Mouse (Mus musculus): ENCODE results near the gene Stard10. TPM values are rescaled to one million over a fixed set of nuclear protein-coding genes. Genes with fewer than 3 reads are reported as not detected.

Stard10 gene
- polyA plus RNA-seq, 2 experiments = 28.1 to 30.7 TPM

- Histone ChIP-seq H3K4me1 (ENCODE audit: control insufficient read depth, insufficient read depth, low read length) (peaks cover 7% of the 10 kb centered on the region; the same call in 1 of the 2 replicates), H3K9ac (ENCODE audit: low read depth, low read length, severe bottlenecking) (no peak overlapping the region), H3K27me3 (ENCODE audit: control insufficient read depth, insufficient read depth, low read length) (no peaks in the 10 kb centered on the region), H3K4me3 (replicated peaks; ENCODE audit: low read length) (no peak overlapping the region), H3K4me2 (replicated peaks; ENCODE audit: low read depth, low read length, severe bottlenecking) (no peak overlapping the region), H3K36me3 (ENCODE audit: control insufficient read depth, insufficient read depth, low read length) (no peaks in the 10 kb centered on the region; the same call in 1 of the 2 replicates), H3K9me3 (ENCODE audit: control insufficient read depth, low read length) (no peaks in the 10 kb centered on the region), H3K27ac (replicated peaks; ENCODE audit: low read depth, low read length) (no peak overlapping the region)
- DNase-seq (ENCODE audit: low spot score) (no peak), ATAC-seq (ENCODE audit: low FRiP score, low read depth) (no peak)
- 66% methylated on average over 6 of the region's 6 CpGs for WGBS
- TF ChIP-seq POLR2A (IDR thresholded peaks at IDR 0.05; ENCODE audit: borderline replicate concordance, extremely low read depth, insufficient read depth, insufficient read length) = no peak
Observed at GRCm38 (mm10) chr7:101341405-101341804, 24.5 kb downstream of the Stard10 start.

DNA sequence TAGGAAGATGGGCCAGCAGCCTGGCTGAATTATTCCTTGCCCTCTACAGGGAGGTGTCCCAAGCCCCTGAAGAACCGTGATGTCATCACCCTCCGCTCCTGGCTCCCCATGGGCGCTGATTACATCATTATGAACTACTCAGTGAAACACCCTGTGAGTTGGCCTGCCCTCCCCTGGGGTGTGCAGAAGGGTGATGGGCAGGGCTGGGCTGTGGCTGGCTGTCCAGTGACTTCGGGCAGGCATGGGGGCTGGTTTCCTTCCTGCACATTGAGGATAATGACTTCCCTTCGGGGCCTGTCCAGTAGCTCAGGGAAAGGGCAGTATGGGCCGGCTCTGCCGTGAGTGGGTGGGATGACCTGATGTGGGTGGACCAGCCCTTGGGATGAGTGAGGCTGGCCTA lies 26.2 kb downstream of the Stard10 start:
- Histone ChIP-seq H3K4me2 (replicated peaks; ENCODE audit: low read depth, low read length, severe bottlenecking) (no peak overlapping the region), H3K27ac (replicated peaks; ENCODE audit: low read depth, low read length) (no peak overlapping the region), H3K9ac (ENCODE audit: low read depth, low read length, severe bottlenecking) (no peak overlapping the region), H3K27me3 (ENCODE audit: control insufficient read depth, insufficient read depth, low read length) (no peaks in the 10 kb centered on the region), H3K4me3 (replicated peaks; ENCODE audit: low read length) (no peak overlapping the region), H3K9me3 (ENCODE audit: control insufficient read depth, low read length) (no peaks in the 10 kb centered on the region), H3K4me1 (ENCODE audit: control insufficient read depth, insufficient read depth, low read length) (peaks cover 7% of the 10 kb centered on the region; the same call in 1 of the 2 replicates), H3K36me3 (ENCODE audit: control insufficient read depth, insufficient read depth, low read length) (no peaks in the 10 kb centered on the region; the same call in 1 of the 2 replicates)
- no peak for TF ChIP-seq POLR2A (IDR thresholded peaks at IDR 0.05; ENCODE audit: borderline replicate concordance, extremely low read depth, insufficient read depth, insufficient read length)
- DNase-seq (ENCODE audit: low spot score) (no peak), ATAC-seq (ENCODE audit: low FRiP score, low read depth) (no peak)
- 76% methylated on average over 7 of the region's 7 CpGs for WGBS

DNA sequence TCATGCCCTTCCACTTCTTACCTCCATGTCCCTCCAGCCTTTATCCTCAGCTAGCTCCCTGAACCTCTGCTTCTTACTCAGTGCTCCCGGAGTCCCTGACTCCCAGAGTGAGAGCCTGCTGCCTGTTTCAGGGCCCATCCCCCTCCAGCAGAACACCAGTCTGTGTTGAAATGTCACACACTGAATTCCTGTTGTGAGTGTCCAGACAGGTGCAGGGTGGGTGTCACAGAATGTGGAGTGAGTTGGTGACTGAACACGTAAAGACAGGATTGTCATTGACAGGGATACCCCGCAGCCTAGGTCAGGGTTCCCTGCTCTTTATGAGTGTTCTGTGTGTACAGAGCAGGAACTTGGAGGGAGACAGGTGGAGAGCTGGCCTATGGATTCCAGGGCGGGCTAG lies 28.0 kb downstream of the Stard10 start:
- Histone ChIP-seq H3K4me2 (replicated peaks; ENCODE audit: low read depth, low read length, severe bottlenecking) (no peak overlapping the region), H3K36me3 (ENCODE audit: control insufficient read depth, insufficient read depth, low read length) (no peaks in the 10 kb centered on the region; the same call in 1 of the 2 replicates), H3K9me3 (ENCODE audit: control insufficient read depth, low read length) (no peaks in the 10 kb centered on the region), H3K27ac (replicated peaks; ENCODE audit: low read depth, low read length) (no peak overlapping the region), H3K27me3 (ENCODE audit: control insufficient read depth, insufficient read depth, low read length) (no peaks in the 10 kb centered on the region; the same call in 1 of the 2 replicates), H3K9ac (ENCODE audit: low read depth, low read length, severe bottlenecking) (no peak overlapping the region), H3K4me3 (replicated peaks; ENCODE audit: low read length) (no peak overlapping the region), H3K4me1 (ENCODE audit: control insufficient read depth, insufficient read depth, low read length) (peaks cover 7% of the 10 kb centered on the region; the same call in 1 of the 2 replicates)
- DNase-seq (ENCODE audit: low spot score) (no peak), ATAC-seq (ENCODE audit: low FRiP score, low read depth) (no peak)
- WGBS = 62% methylated on average over 4 of the region's 4 CpGs
- no peak for TF ChIP-seq POLR2A (IDR thresholded peaks at IDR 0.05; ENCODE audit: borderline replicate concordance, extremely low read depth, insufficient read depth, insufficient read length)

DNA sequence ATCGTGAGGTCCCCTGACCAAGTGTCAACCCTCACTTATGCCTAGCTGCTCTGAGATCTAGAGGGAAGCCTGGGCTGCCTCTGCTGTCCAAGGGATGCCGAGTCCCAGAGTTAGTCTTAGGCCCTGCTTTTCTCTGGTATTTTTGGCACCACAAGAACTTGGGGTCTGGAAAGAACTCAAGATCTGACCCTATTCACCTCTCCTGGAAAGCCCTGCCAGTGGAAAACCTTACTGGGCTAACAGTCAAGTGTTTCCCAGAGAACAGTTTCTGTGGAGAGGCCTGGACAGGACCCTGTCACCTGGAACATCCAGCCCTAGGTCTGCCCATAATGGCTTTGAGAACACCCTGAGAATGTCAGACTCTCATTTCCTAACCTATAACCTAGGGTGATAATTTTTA lies 30.1 kb downstream of the Stard10 start:
- WGBS = 80% methylated on average over 2 of the region's 2 CpGs
- Histone ChIP-seq H3K4me3 (replicated peaks; ENCODE audit: low read length) (no peak overlapping the region), H3K27ac (replicated peaks; ENCODE audit: low read depth, low read length) (no peak overlapping the region), H3K4me1 (ENCODE audit: control insufficient read depth, insufficient read depth, low read length) (peaks cover 4% of the 10 kb centered on the region; the same call in 1 of the 2 replicates), H3K4me2 (replicated peaks; ENCODE audit: low read depth, low read length, severe bottlenecking) (no peak overlapping the region), H3K9ac (ENCODE audit: low read depth, low read length, severe bottlenecking) (no peak overlapping the region), H3K9me3 (ENCODE audit: control insufficient read depth, low read length) (no peaks in the 10 kb centered on the region), H3K36me3 (ENCODE audit: control insufficient read depth, insufficient read depth, low read length) (no peaks in the 10 kb centered on the region; the same call in 1 of the 2 replicates), H3K27me3 (ENCODE audit: control insufficient read depth, insufficient read depth, low read length) (no peaks in the 10 kb centered on the region; the same call in 1 of the 2 replicates)
- ATAC-seq (ENCODE audit: low FRiP score, low read depth) (no peak), DNase-seq (ENCODE audit: low spot score) (no peak)
- TF ChIP-seq POLR2A (IDR thresholded peaks at IDR 0.05; ENCODE audit: borderline replicate concordance, extremely low read depth, insufficient read depth, insufficient read length) = no peak

DNA sequence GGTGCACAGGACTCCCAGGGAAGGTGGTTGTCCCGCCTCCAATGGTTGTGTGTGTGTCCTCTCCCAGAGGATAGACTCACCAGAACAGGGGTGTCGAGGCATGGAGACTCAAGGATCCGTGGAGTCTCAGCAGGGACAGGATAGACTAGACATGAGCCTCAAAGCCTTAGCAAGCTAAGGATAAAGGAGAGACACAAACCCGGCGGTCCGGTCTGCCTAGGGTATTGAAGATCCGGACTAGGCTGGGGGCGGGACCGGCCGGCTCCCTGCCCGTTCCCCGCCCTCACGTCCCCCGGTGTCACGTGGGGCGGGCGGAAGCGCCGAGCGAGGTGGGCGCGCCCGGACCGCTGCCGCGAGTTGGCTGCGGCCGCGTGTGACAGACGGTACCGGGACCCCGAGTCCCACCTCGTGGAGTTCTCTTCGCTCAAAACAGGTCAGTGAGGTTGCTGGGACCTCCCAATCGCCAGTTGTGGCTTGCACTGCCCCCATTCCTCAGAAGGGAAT lies 30.9 kb downstream of the Stard10 start, which contains the start of gene Arap1:
Gene Arap1, plus strand, starts transcription at position 301 of the 504 bp plus-strand sequence.
- 2% methylated on average over 25 of the region's 35 CpGs for WGBS

More for the DNA sequence above, 30.9 kb downstream of the Stard10 start, which contains the start of gene Arap1:
- Histone ChIP-seq H3K9ac (ENCODE audit: low read depth, low read length, severe bottlenecking) (peak within 1 kb of the TSS; percentile 61), H3K36me3 (ENCODE audit: control insufficient read depth, insufficient read depth, low read length) (no peaks in the 10 kb centered on the region), H3K27ac (replicated peaks; ENCODE audit: low read depth, low read length) (no peak within 1 kb of the TSS), H3K4me1 (ENCODE audit: control insufficient read depth, insufficient read depth, low read length) (peaks cover 4% of the 10 kb centered on the region; the same call in 1 of the 2 replicates), H3K4me3 (replicated peaks; ENCODE audit: low read length) (peak within 1 kb of the TSS; percentile 61), H3K27me3 (ENCODE audit: control insufficient read depth, insufficient read depth, low read length) (no peaks in the 10 kb centered on the region; the same call in 1 of the 2 replicates), H3K4me2 (replicated peaks; ENCODE audit: low read depth, low read length, severe bottlenecking) (peak within 1 kb of the TSS; percentile 99), H3K9me3 (ENCODE audit: control insufficient read depth, low read length) (no peaks in the 10 kb centered on the region)
- DNase-seq (ENCODE audit: low spot score) = peak; percentile 52
- TF ChIP-seq POLR2A (IDR thresholded peaks at IDR 0.05; ENCODE audit: borderline replicate concordance, extremely low read depth, insufficient read depth, insufficient read length) = 0 out of 2 replicates have a peak, but pooled peaks have one; percentile 12
- ATAC-seq (ENCODE audit: low FRiP score, low read depth) = peak; percentile 88
